In the genomic region with DNA sequence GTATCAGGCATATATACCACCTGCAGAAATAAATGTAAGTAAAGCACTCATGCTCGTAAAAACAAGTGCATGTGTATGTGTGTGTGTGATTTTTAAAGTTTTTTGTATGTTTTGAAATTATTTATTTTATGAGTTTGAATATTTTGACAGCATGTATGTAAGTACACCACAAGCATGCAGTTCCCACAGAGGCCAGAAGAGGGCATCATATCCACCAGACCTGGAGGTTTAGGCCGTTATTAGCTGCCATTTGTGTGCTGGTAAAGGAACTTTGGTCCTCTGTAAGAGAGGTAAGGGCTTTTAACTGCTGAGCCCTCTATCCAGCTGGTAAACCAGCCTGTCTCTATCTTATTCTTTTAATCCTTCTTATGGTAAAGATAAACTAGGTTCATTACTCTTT, we compare ENCODE assay signal across 13 mouse cellular contexts.
DNase-seq lines count a peak whose midpoint lies in the region; ATAC-seq and TF ChIP-seq lines count a peak whose summit lies in the region.
"Had no signal": no experiment of that assay in that cellular context is flagged by ENCODE, and none has a peak within 500 bp of the region (broad histone marks: within the 10 kb centered on the region; RNA-seq: fewer than 3 reads in every experiment).

No protein-coding gene starts in this region.

- no peak overlapping the region for H3K4me3 ChIP-seq in hindbrain, postnatal 0 days (ENCODE audit: low read length)
- H3K4me3 ChIP-seq in hindbrain, embryonic 16.5 days (ENCODE audit: low read length) = no peak overlapping the region
- H3K4me3 ChIP-seq: embryonic facial prominence, embryonic 10.5 days; heart, embryonic 15.5 days; neural tube, embryonic 15.5 days had no signal

- TF ChIP-seq CTCF in hindbrain, postnatal 0 days (IDR thresholded peaks at IDR 0.05; ENCODE audit: low read depth) = peak; percentile 32
- TF ChIP-seq CTCF in brain, embryonic 14.5 days (IDR thresholded peaks at IDR 0.05; ENCODE audit: borderline replicate concordance, extremely low read depth, insufficient read depth, insufficient read length) = peak; percentile 32; the same call in 1 of the 2 replicates

- no peak for TF ChIP-seq POLR2A in brain, embryonic 14.5 days (IDR thresholded peaks at IDR 0.05; ENCODE audit: borderline replicate concordance, extremely low read depth, insufficient read depth, insufficient read length, poor library complexity, severe bottlenecking)

- WGBS in hindbrain, postnatal 0 days = 90% methylated on average over 2 of the region's 2 CpGs
- WGBS in hindbrain, embryonic 16.5 days = 88% methylated on average over 2 of the region's 2 CpGs

- H3K4me2 ChIP-seq in hindbrain, postnatal 0 days (ENCODE audit: low read depth, low read length) = no peak overlapping the region
- no peak overlapping the region for H3K4me2 ChIP-seq in hindbrain, embryonic 16.5 days (ENCODE audit: low read length)
- H3K4me2 ChIP-seq: heart, embryonic 15.5 days; neural tube, embryonic 15.5 days had no signal

- no peaks in the 10 kb centered on the region for H3K36me3 ChIP-seq in hindbrain, postnatal 0 days (ENCODE audit: insufficient read depth, low read length)
- no peaks in the 10 kb centered on the region for H3K36me3 ChIP-seq in hindbrain, embryonic 16.5 days (ENCODE audit: control insufficient read depth, insufficient read depth, low read length)
- H3K36me3 ChIP-seq: embryonic facial prominence, embryonic 10.5 days; heart, embryonic 15.5 days; neural tube, embryonic 15.5 days had no signal

- no peaks in the 10 kb centered on the region for H3K9me3 ChIP-seq in hindbrain, postnatal 0 days (ENCODE audit: low read length)
- no peaks in the 10 kb centered on the region for H3K9me3 ChIP-seq in hindbrain, embryonic 16.5 days (ENCODE audit: control insufficient read depth, low read length)
- H3K9me3 ChIP-seq: embryonic facial prominence, embryonic 10.5 days; heart, embryonic 15.5 days; neural tube, embryonic 15.5 days had no signal

- no peaks in the 10 kb centered on the region for H3K27me3 ChIP-seq in hindbrain, postnatal 0 days (ENCODE audit: insufficient read depth, low read length)
- no peaks in the 10 kb centered on the region for H3K27me3 ChIP-seq in hindbrain, embryonic 16.5 days (replicated peaks; ENCODE audit: control insufficient read depth, insufficient read depth, low read length)
- H3K27me3 ChIP-seq: heart, embryonic 15.5 days; neural tube, embryonic 15.5 days had no signal

- no peak for DNase-seq in hindbrain, postnatal 0 days (ENCODE audit: low spot score)
- peak; percentile 31 for DNase-seq in lung, postnatal 36 days
- no peak for DNase-seq in lung, postnatal 10 days
- peak; percentile 45 for DNase-seq in ES-CJ7 (ENCODE audit: low read depth, low spot score)
- peak; percentile 3 for DNase-seq in brain, embryonic 14.5 days (ENCODE audit: low read depth)
- DNase-seq in cerebellum, adult 11 months = no peak
- DNase-seq: cerebellum, adult 8-10 months; lung, postnatal 4 days had no signal

- no peaks in the 10 kb centered on the region for H3K4me1 ChIP-seq in hindbrain, postnatal 0 days (ENCODE audit: insufficient read depth, low read length)
- no peaks in the 10 kb centered on the region for H3K4me1 ChIP-seq in hindbrain, embryonic 16.5 days (ENCODE audit: control insufficient read depth, insufficient read depth, low read depth, low read length)
- H3K4me1 ChIP-seq: embryonic facial prominence, embryonic 10.5 days; heart, embryonic 15.5 days; neural tube, embryonic 15.5 days had no signal

- H3K9ac ChIP-seq in hindbrain, postnatal 0 days (replicated peaks; ENCODE audit: low read length) = no peak overlapping the region
- no peak overlapping the region for H3K9ac ChIP-seq in hindbrain, embryonic 16.5 days (ENCODE audit: low read depth, low read length)
- H3K9ac ChIP-seq: heart, embryonic 15.5 days; neural tube, embryonic 15.5 days had no signal

- no peak for ATAC-seq in hindbrain, postnatal 0 days
- ATAC-seq in hindbrain, embryonic 16.5 days = no peak
- ATAC-seq in erythroblast, adult 5-6 weeks (replicated peaks; ENCODE audit: low FRiP score, poor library complexity, severe bottlenecking) = no peak

- H3K27ac ChIP-seq in hindbrain, postnatal 0 days = no peak overlapping the region
- no peak overlapping the region for H3K27ac ChIP-seq in hindbrain, embryonic 16.5 days (ENCODE audit: low read depth, low read length)
- H3K27ac ChIP-seq: embryonic facial prominence, embryonic 10.5 days; heart, embryonic 15.5 days; neural tube, embryonic 15.5 days had no signal

Comparison
In these comparisons a context has a peak if more than half of its experiments do, and no peak if none do; other contexts are left out.
1. DNase-seq: peak in lung, postnatal 36 days (single experiment), ES-CJ7 (single experiment) and brain, embryonic 14.5 days (single experiment); none in hindbrain, postnatal 0 days (single experiment), lung, postnatal 10 days (single experiment) and cerebellum, adult 11 months (single experiment).